Mouse (Mus musculus) erythroid progenitor cell, adult 5-6 weeks (primary cell): ENCODE data around the gene Gpbar1. TPM values are rescaled to one million over a fixed set of nuclear protein-coding genes. Genes with fewer than 3 reads are reported as not detected.

Experiments used
- ATAC-seq: replicated peaks from 2 replicates; pipeline ENCODE4 v1.8.0; 2016; ENCODE audit warnings: moderate number of reproducible peaks, mild to moderate bottlenecking, moderate TSS enrichment, inconsistent platforms; ENCODE audit not compliant: poor library complexity, low FRiP score, severe bottlenecking
- total RNA-seq, 2 experiments: library from RNA; stranded (forward) in 1 of 2; stranded (reverse) in 1 of 2; fragments of 150-400 nt in 1 of 2; fragments of 186-747, 209-891 nt in 1 of 2; gene quantifications; 2 replicates each; pipeline versions ENCODE4 v1.2.3 to v1.2.4; 2015 to 2017; ENCODE audit warnings: low replicate concordance in 2 of 2

Gene Gpbar1
- not detected in 2 replicates for total RNA-seq (2015; ENCODE audit: low replicate concordance)
- not detected in 2 replicates for total RNA-seq (2017; ENCODE audit: low replicate concordance)

DNA sequence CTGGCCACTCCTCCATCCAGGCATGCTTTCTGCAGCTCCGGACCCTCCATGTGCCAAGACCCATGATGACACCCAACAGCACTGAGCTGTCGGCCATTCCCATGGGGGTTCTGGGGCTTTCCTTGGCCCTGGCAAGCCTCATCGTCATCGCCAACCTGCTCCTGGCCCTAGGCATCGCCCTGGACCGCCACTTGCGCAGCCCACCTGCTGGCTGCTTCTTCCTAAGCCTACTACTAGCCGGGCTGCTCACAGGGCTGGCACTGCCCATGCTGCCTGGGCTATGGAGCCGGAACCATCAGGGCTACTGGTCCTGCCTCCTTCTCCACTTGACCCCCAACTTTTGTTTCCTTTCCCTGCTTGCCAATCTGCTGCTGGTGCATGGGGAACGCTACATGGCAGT, at the start of gene Gpbar1:
TSS of gene Gpbar1 (plus strand) at position 13 of the 400 bp plus-strand sequence.
- ATAC-seq = no peak

DNA sequence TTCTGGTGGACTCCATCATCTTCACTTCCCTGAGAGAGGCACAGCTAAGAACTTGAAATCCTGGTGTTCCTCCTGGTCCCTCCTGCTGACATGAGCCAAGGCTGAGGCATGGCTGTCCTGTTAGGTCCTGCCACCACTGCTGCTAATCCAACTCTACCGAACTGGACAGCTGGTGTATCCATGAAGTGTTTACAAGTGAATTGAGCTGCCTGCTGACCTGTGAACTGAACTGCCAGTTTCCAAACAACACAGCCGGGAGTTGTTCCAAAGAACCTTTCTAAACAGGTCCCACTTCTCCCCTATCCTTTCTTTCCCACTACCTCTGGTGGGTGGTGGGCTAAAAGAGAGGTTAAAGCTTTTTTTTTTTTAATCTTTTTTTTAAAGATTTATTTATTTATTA, 48.4 kb upstream of the Gpbar1 start:
- ATAC-seq = no peak

DNA sequence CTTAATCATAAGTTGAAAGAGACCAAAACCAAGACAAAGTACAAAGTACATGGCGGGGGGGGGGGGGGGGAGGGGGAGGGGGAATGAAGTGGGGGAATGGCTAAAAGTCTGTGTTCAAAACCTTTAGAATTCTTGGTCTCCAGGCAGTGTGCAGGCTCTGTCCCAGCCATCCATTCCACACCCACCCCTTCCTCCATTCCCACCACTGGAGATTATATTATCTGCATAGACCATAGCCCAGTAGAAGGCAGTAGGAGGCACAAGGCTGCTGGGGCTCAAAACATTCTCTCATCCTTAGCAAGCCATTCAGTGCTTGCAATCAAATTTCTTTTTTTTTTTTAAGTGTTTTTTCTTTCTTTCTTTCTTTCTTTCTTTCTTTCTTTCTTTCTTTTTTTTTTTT, 47.4 kb upstream of the Gpbar1 start:
- ATAC-seq = no peak

DNA sequence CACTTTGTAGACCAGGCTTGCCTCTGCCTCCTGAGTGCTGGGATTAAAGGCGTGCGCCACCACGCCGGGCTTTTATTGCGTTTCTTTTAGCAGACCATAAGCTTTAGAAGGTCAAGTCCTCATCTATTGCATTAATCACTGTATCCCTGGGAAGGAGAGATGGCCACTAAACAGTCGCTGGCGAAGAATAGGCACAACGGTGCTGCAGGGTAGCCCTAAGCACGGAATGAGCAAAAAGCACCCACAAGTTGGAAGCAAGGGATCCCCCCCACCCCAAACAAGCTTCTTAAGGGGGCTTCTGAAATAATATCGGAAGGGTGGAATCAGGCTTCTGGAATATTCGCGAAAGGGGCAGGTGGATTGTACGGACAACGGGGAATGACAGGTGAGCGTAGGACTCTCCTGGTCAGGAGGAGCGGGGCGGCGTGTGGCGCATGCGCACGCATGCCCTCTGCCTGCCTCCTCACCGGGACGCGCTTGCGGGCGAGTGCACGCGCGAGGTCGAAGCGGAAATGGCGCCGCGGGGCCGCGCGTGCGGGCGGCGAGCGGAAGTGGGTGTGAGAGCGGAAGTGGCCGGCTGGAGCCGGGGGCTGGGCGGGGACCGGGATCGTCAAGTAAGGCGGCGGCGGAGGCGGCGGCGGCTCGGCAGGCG, 42.3 kb upstream of the Gpbar1 start, which contains the start of gene Arpc2:
TSS of gene Arpc2 (plus strand) at position 147 of the 652 bp plus-strand sequence.
- peak; percentile 87 for ATAC-seq

DNA sequence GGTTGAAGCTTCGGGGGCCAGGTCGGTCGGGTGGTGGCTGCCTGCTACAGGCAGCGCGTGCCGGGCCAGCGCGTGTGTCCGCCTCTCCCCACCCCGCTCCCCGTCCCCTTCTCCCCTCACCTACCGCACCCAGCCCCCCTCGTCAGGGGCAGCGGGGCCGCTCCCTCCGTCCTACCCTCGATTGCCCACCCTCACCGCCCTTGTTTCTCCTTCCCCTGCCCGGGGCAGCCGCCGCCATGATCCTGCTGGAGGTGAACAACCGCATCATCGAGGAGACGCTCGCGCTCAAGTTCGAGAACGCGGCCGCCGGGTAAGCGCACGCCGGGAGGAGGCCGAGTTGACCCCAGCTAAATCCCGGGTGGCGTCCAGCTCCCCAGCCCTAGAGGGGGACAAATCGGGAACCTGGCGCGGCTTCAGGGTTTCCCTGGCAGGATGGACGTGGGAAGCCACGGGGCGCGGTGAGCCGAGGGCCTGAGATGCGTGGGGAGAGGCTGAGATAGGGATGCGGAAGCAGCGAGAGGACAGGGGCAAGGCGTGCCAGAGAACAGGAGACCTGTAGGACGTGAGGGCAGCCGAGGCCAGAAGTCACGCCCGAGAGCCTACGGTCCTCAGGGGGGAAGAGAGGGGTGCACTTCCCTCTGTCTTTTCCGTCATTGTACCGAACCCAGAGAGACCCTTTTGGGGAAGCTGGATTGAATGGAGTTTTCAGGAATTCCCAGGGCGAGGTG, 41.6 kb upstream of the Gpbar1 start:
- ATAC-seq = peak; percentile 79

DNA sequence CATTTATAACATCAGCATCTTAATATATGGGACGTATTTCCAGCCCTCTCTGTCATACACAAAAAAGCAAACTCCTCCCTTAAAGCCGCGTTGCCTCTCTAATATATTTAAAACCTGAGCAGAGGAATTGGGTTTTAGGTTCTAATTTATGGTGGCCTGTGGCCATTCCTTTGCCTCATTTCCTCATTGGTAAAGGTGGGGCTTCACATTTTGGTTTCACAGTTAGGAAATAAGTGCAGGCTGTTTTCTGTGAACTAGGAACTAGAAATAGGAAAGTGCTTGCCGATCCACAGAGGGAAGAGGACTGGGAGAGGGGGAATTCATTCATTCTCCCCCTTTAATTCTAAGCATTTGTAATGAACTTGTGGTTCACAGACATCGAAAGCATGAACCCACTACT, 40.7 kb upstream of the Gpbar1 start:
- ATAC-seq = no peak

DNA sequence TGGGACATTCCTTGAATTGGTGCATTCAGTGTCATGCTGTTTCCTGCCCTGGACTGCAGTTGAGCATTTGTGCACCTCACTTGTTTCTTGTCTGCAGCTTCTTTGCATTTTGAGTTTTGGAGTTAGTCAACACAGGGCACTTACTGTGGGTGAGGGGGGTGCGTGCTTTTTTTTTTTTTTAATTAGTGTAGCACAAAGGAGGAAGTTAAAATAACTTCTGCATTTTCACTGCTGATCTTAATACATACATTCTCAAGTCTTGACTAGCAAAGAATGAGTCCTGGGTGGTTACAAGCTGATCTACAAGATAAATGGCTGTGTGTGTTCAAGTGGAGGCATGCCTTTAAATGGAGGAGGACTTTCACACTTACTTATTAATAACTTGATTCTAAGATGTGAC, 40.2 kb upstream of the Gpbar1 start:
- no peak for ATAC-seq

DNA sequence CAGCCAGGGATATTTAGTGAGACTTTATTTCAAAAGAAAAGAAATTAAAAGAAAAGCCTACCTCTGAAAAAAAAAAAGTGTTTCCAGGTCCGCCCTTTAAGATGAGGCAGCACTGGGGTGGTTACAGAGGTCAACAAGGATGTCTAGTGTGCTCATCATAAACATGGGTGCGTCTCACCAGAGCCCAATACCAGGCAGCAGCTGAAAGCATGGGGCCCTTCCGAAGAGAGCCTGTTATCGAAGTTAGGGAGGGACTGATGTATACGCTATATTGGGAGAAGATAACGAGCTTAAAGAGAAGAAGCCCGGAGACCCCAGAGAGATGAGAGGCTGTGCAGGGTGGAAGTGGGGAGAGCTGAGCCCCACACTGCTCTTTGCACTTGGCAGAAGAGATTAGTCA, 39.2 kb upstream of the Gpbar1 start:
- no peak for ATAC-seq

DNA sequence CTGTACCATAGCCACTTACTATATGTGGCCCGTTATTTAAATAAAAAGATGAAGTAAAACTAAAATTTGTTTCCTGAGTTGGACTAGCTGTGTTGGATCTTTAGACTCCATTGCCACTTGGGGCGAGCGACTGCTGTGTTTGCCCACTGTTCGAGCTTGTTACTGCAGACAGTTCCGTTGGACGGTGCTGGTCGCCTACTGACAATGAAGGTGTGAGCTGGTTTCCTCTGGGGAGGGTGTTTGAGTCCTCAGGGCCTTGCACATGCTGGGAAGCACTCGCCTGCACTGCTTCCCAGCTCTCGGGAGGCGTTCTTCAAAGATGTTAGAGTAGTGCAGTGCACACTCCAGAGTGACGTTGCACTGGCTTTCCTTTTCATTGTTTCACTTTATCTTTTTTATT, 38.7 kb upstream of the Gpbar1 start:
- no peak for ATAC-seq

DNA sequence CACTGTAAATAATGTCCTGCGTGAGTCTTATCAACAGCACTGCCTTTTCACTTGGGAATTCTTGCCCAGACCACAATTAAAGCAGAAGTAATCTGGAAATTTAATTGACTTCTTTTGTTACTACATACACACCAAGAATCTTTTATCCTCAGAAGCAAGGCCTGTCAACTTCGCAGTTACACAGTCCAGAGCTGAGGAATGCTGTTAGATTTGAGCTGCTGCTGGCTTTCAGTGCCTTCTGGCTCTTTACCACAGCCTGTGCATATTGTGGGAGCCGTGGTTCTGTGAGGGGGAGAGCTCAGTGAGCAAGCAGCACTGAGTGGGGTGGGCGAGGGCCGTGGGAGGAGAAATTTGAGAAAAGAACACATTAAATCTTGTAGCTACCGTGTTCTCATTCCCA, 38.0 kb upstream of the Gpbar1 start:
- no peak for ATAC-seq

DNA sequence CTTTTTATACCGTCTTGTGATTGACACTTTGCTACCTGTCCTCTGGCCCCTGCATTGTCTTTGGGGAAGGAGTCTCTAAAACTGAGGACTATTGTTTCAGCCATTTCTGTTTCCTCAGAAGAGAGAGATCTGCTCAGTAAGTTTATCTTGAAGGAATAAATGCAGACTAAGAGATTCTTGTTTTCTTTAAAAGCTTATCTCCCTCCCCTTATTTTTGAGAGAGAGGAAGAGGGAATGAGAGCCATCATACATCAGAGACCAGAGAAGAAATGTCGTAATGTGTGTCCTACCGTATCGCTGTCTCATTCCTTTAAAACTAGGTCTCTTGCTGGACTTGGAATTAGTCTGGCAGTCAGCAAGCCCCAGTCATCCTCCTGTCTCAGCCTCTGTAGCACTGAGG, 37.5 kb upstream of the Gpbar1 start:
- no peak for ATAC-seq

DNA sequence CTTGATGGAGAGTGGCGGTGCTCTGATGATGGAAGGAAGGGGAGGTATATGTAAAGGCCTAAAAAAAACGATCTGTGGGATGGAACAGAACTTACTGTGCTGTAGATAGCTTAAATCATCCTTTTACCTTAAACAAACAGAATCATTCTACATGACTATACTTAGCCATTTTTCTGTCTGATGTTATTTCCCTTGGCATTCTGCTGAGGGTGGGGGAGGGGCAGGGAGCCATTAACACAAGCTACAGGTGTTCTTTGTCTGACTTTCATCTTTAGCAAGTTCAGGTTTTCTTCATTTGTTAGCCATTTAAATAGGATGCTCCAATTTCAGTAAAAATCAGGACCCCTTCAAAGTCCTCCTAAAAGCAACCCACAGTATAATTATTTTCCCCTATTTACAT, 32.8 kb upstream of the Gpbar1 start:
- no peak for ATAC-seq

DNA sequence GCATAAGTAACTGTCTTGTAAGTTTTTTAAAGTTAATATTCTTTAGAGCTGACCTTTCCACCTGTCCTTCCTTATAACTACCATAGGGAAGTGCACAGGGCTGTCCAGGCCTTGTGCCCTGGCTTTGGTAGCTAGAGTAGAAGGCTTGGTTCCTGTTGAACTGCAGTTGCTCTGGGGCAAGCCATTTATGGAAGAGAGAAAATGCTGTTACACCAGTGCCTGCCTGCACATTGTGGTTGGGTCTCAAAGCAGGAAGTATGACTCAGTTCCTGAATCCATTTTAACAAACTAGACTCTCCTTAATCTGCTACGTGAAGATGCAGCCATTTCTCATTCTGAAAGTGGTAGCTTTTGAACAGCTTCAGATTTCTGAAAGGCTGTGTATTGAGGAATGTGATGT, 29.6 kb upstream of the Gpbar1 start:
- ATAC-seq = no peak

DNA sequence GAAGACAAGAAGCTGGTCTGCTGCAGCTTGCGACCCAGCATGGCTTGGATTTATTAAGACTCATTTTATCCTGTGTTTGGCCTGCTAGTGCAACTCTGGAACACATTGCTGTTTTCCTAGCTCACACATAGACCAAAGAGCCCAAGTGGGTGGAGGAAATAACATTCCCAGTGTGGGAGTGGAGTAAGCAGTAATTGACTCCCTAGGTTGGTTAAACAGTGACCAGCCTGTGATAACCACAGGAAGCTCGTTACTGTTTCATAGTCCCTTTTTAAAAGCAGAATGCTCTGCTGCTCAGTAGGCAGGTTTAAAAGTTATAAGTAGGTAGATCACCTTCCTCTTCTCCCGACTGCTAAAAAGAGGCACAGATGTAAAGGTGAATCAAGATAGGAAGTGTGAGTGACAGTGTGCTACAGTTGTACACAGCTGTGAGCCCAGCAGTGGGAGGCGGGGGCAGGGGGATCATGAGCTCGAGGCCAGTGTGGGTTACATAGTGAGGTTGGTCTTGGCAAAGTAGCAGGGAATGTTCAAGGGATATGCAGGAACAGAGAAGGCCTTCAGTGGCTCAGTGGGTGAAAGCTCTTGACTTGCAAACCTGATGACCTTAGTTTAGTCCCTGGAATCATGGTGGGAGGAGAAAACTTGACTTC, 28.9 kb upstream of the Gpbar1 start:
- ATAC-seq = no peak

DNA sequence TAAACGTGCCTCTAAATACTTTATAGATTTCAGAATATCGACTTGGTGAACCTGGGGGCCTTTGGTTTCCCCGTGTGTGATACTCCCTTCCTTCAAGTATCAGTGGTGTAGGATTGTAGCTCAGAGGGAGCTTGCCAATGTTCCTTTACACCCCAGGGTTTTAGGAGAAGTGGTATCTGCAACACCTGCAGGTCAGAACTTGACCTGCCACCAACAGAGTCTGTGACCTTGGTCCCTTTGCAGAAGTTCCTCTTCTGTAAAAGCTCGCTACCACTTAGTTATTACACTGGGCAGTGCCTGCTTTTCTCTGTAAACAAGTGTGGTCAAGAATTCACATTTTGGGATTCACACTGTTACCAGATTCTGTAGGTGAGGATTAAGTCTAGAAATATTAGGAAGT, 28.3 kb upstream of the Gpbar1 start:
- no peak for ATAC-seq

DNA sequence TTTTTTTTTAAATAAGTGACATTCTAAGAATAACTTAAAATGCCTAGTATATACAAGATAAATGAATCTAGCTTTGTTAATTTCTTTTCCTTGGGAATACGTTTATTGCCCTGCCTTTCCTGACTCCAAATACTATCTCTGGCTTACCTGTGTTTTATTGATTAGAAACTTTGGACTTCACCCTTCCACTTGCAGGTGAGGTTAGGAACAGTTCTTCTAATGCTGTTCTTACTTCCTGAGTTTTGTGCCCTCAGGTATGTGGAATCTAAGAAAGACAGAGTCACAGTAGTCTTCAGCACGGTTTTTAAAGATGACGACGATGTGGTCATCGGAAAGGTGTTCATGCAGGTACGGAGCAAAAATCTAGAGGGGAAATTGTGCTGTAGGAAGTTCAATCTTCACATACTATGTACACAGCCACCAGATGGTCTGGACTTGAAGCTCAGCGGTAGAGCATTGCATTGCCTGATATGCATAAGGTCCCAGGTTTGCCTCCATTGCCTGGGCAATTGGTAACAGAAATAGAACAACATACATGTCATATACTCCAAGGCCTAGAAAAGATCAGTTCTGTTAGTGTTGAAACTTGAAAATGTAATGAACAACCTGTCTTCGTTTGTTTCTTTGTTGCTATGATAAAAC, 22.5 kb upstream of the Gpbar1 start:
- no peak for ATAC-seq

DNA sequence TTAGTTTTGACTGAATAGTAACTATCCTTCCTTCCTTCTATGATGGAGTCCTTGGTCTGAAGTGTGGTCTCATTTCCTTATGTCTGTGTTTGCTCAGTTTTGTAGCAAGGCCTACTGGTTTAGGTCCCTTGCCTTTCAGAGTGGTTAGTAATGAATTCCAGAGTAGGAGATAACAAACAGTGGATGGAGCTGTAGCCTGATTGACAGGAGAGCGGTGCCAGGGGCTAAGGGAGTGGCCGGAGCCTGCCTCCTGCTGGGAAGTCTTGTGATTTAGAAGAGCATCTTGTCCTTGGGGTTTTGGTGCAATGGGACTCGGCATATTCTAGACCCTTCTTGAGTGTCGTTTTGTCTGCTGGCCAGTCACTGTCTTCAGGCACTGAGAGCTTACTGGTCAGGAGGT, 21.6 kb upstream of the Gpbar1 start:
- no peak for ATAC-seq

DNA sequence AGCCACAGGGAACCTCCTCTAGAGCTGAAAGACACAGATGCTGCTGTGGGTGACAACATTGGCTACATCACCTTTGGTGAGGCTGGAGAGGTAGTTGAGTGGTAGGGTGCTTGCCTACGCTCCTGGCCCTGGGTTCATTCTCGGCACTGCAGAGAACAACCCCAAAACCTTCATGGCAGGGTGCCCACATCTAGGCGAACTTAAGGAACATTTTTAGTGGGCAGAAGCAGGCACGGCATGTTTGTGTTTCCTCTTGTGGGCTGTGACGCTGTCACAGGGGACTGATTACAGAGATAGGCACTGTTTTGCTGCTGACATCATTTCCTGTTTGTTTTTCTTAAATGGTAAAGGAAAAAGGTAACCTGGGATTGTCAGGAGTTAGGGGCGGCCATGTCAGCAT, 15.8 kb upstream of the Gpbar1 start:
- no peak for ATAC-seq

DNA sequence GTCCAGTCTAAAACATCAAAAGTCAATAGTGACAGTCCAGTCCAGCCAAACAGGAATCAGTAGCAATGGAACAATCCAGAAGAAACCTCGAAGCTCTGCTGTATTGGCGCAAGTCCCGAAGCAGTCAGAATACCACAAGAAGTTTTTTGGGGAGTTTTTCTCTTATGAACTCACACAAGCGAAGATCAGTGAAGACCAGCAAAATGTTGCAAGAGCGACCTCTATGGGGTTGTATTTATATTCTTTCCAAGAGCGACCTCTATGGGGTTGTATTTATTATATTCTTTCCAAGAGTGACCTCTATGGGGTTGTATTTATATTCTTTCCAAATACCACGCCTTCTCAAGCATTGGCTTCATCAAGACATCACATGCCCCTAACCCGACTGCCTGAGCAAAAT, 9.6 kb upstream of the Gpbar1 start:
- ATAC-seq = no peak

DNA sequence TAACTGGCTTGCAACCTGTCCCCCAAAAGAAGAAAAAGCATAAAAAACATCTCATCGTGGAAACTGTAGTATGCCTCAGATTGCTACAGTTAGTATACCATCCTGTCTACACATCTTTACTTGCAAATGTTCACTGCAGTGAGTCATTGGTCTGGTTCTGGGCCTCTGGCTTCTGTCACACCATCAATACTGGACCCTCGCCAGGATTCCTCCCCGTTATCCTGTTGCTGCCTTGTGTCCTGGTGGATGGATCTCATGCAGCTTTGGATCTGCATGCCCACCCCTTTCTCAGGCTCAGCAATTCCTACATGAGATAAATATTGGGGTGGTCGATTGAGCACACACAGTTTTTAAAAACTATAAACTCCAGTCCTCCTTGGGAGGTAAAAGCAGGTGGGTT, 6.7 kb upstream of the Gpbar1 start:
- no peak for ATAC-seq

DNA sequence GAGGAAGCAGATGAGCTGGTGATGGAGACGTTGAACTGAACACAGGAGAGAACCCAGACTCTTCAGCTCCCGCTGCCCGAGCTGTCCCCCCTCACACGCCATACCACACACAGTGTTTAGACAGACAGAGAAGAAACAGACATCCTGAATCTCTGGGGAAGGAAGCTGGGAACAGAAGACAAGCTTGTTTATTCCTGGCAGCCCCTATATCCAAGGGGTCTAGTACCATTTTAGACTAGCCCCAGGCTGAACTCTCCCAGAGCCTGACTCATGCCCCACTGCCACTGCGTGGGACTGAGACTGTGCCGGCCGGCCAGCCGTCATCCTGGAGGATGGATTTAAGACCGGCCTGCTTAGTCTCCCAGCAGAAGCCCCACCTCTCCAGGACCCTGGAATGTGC, 3.3 kb upstream of the Gpbar1 start:
- no peak for ATAC-seq
